Mouse (Mus musculus) pancreas, adult 10 weeks (tissue): Measurements from ENCODE around the gene Gm14548. TPM values are rescaled to one million over a fixed set of nuclear protein-coding genes. Genes with fewer than 3 reads are reported as not detected.

Experiments
- polyA plus RNA-seq: library from polyadenylated mRNA; stranded (reverse); fragments of 350-450 nt; fragmentation: Illumina TruSeq; extraction: RNeasy Lipid Tissue Mini Kit (QIAGEN cat#74804); gene quantifications from one replicate; pipeline ENCODE4 v1.2.3, GENCODE M21; 2015; ENCODE audit warnings: low read depth, low replicate concordance; ENCODE audit not compliant: insufficient read depth

Gene Gm14548
- not detected for polyA plus RNA-seq

DNA sequence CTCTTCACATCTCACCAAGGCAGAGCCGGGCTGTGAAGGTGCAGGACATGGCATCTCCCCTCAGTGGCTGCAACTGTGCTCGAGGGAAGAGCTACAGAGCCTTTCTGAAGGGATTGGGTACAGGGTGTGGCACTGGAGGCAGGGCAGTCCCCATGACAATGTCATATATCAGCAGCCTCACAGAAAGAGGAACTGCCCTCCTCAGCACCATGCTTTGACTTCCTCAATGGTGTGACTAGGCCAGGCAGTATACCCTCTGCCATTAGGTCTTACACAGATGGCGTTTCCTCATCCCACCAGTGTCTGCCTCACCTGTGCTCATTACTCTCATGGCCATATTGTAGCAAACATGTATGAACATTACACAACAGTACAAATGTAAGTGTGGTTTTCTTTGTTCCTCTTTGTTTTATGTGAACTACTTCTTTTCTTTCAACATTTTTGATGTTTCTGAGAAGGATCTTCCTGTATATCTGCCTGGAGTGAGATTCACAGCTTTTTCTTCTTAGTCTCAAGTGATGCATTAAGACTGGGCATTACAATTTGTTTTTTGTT, at the start of gene Gm14548:
Gm14548 (minus strand) TSS at position 85 of the 555 bp plus-strand sequence.

DNA sequence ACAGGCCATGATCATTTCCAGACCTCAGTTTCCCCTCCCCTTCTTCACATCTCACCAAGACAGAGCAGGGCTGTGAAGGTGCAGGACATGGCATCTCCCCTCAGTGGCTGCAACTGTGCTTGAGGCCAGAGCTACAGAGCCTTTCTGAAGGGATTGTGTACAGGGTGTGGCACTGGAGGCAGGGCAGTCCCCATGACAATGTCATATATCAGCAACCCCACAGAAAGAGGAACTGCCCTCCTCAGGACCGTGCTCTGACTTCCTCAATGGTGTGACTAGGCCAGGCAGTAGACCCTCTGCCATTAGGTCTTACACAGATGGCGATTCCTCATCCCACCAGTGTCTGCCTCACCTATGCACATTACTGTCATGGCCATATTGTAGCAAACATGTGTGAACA, 17.5 kb upstream of the Gm14548 start, which contains the start of gene Lilra6:
Lilra6 (minus strand) TSS at position 117 of the 400 bp plus-strand sequence.

GRCm38 (mm10) chr7:3844951-3845350, 53.0 kb downstream of the Gm14548 start, which contains the start of gene Pira2:
TSS of gene Pira2 (minus strand) at chr7:3845051.

Other genes with a start within 250 kb of the Gm14548 start
- gene Leng1, start 232.3 kb downstream of the Gm14548 start, polyA plus RNA-seq, result 3.3 TPM
- gene Tmc4, start 220.6 kb downstream of the Gm14548 start, polyA plus RNA-seq, result 29.4 TPM
- gene Tsen34, start 205.3 kb downstream of the Gm14548 start, polyA plus RNA-seq, result 16.7 TPM
- gene Mboat7, start 204.6 kb downstream of the Gm14548 start, polyA plus RNA-seq, result 9.2 TPM
- gene Rps9, start 194.1 kb downstream of the Gm14548 start, polyA plus RNA-seq, result 485 TPM
- 2.6 TPM for gene Pirb, start 177.7 kb downstream of the Gm14548 start, polyA plus RNA-seq
- not detected for gene Gm15448, start 72.4 kb downstream of the Gm14548 start, polyA plus RNA-seq
- not detected for gene Pira2, start 53.1 kb downstream of the Gm14548 start, polyA plus RNA-seq
- not detected for gene Lilra6, start 17.4 kb upstream of the Gm14548 start, polyA plus RNA-seq
- gene Lair1, start 165.1 kb upstream of the Gm14548 start, polyA plus RNA-seq, result 0.92 TPM
- 13.3 TPM for gene Ttyh1, start 221.3 kb upstream of the Gm14548 start, polyA plus RNA-seq
- 57.7 TPM for gene Leng8, start 238.9 kb upstream of the Gm14548 start, polyA plus RNA-seq